Mouse (Mus musculus) midbrain, embryonic 14.5 days (tissue): ENCODE data around the gene Tmem151b. TPM values are rescaled to one million over a fixed set of nuclear protein-coding genes. Genes with fewer than 3 reads are reported as not detected.

ENCODE experiments used
- ATAC-seq: fragments of 200-750 bp; cut with Nextera tagmentation; 2 replicates; pipeline ENCODE4 v1.8.0; 2017; ENCODE audit warnings: moderate number of reproducible peaks, moderate library complexity; ENCODE audit not compliant: low FRiP score, low TSS enrichment
- DNase-seq: peaks from one replicate; pipeline ENCODE4 v3.0.0-alpha.2; 2015
- H3K27ac ChIP-seq: fragments of 300-500 bp; sonication (generic); replicated peaks from 2 replicates; pipeline ENCODE4 v1.5.1; 2014; ENCODE audit warnings: mild to moderate bottlenecking, low read depth, low read length, moderate library complexity
- H3K27me3 ChIP-seq: fragments of 300-500 bp; sonication (generic); 2 replicates; pipeline ENCODE4 v1.6.1; 2014; ENCODE audit warnings: low read length, control low read depth, mixed read lengths; ENCODE audit not compliant: control insufficient read depth, insufficient read depth
- H3K36me3 ChIP-seq: fragments of 300-500 bp; sonication (generic); 2 replicates; pipeline ENCODE4 v1.6.1; 2014; ENCODE audit warnings: low read length, control low read depth; ENCODE audit not compliant: control insufficient read depth, insufficient read depth
- H3K4me1 ChIP-seq: fragments of 300-500 bp; sonication (generic); 2 replicates; pipeline ENCODE4 v1.6.1; 2014; ENCODE audit warnings: mild to moderate bottlenecking, antibody characterized with exemption, low read length, control low read depth; ENCODE audit not compliant: control insufficient read depth, insufficient read depth
- H3K4me2 ChIP-seq: fragments of 300-500 bp; sonication (generic); 2 replicates; pipeline ENCODE4 v1.6.1; 2014; ENCODE audit warnings: mild to moderate bottlenecking, low read length, moderate library complexity
- H3K4me3 ChIP-seq: fragments of 300-500 bp; sonication (generic); replicated peaks from 2 replicates; pipeline ENCODE4 v1.5.1; 2014; ENCODE audit warnings: low read depth, low read length
- H3K9ac ChIP-seq: fragments of 300-500 bp; sonication (generic); replicated peaks from 2 replicates; pipeline ENCODE4 v1.6.1; 2014; ENCODE audit warnings: mild to moderate bottlenecking, low read length, moderate library complexity
- H3K9me3 ChIP-seq: fragments of 300-500 bp; sonication (generic); 2 replicates; pipeline ENCODE4 v1.6.1; 2016; ENCODE audit warnings: low read length, control low read depth, mixed read lengths; ENCODE audit not compliant: control insufficient read depth
- WGBS: fragments of 180-500 bp; shearing (Covaris S2); extraction: QIAGEN DNeasy Blood & Tissue Kit; methylation state at CpG from one replicate; pipeline ENCODE4 v1.1.7; 2014; 5-methylcytosine and 5-hydroxymethylcytosine counted together
- polyA plus RNA-seq: library from polyadenylated mRNA; unstranded; fragments of >200 nt; fragmentation: Nextera tagmentation; extraction: Ambion mirVana; gene quantifications from 2 replicates; pipeline ENCODE4 v1.2.1, GENCODE M21; 2014

The Tmem151b gene
- polyA plus RNA-seq, 1 experiment from 2014 or later = 20.4 TPM

DNA sequence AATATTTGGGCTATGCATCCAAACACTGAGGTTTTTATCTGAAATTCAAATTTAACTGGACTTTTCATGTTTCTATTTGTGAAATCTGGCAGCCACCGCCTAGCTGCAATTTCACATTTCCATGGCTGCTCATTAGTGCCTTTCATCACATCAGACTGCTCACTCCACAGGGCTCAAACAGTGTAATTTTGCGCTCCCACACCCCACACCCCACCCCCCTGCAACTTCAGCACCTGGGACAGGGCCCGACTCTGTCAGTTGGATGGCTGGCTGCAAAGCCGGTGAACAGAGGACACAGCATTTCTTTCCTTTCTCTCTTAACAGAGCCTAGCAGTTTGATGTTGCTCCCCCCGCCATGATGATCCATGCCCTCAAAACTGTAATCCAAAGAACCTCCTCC lies 13.2 kb downstream of the Tmem151b start:
- Histone ChIP-seq H3K9me3 (no peaks in the 10 kb centered on the region), H3K9ac (no peak overlapping the region), H3K4me1 (no peaks in the 10 kb centered on the region), H3K27ac (no peak overlapping the region), H3K4me3 (no peak overlapping the region), H3K4me2 (no peak overlapping the region), H3K36me3 (no peaks in the 10 kb centered on the region), H3K27me3 (peaks cover 13% of the 10 kb centered on the region)
- 17% methylated on average over 5 of the region's 5 CpGs for WGBS
- ATAC-seq = no peak
- DNase-seq = no peak

DNA sequence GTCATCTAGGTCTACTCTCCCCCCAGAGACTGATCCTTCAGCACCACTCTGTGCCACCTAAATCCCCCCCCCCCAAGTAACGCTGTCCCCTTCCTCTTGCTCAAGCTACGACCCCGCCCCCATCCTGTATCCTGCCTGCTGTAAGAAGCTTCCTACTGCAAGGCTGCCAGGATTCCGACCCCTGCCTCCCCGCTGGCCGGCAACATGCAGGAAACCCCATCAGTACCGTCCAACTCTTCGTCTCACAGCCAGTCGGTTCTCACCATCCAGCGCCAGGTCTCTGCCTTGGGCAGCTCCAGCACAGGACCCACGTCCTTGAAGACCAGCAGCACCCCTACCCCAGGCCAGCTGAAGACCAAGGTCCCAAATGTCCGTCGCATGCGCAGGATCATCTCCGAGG lies 16.6 kb downstream of the Tmem151b start:
- 56% methylated on average over 15 of the region's 15 CpGs for WGBS
- H3K27ac ChIP-seq = no peak overlapping the region
- peaks cover 19% of the 10 kb centered on the region for H3K27me3 ChIP-seq
- no peaks in the 10 kb centered on the region for H3K36me3 ChIP-seq
- DNase-seq = no peak
- H3K9ac ChIP-seq = no peak overlapping the region
- H3K9me3 ChIP-seq = no peaks in the 10 kb centered on the region
- no peak overlapping the region for H3K4me2 ChIP-seq
- no peak for ATAC-seq
- H3K4me1 ChIP-seq = no peaks in the 10 kb centered on the region
- H3K4me3 ChIP-seq = no peak overlapping the region

DNA sequence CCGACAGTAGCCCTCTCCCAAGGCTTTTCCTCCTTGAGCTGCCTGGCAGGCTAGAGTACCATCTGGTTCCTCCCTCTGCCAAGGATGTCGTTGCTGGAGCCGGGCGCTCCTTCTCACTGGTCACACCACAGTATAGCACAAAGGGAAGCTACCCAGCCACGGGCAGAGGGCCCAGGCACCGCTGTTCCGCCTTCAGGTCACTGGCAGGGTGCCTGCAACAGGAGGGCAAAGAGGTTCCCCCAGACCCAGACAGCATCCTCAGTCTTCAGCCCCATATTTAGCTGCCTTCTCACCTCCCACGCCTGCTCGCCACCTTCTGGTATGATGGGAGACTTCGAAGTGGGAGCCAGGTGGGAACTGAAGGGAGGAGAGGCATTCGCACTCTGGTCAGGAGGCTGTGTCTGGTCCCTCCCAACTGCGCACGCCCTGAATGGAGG lies 19.1 kb downstream of the Tmem151b start:
- no peak for DNase-seq
- Histone ChIP-seq H3K4me1 (no peaks in the 10 kb centered on the region), H3K27ac (no peak overlapping the region)

DNA sequence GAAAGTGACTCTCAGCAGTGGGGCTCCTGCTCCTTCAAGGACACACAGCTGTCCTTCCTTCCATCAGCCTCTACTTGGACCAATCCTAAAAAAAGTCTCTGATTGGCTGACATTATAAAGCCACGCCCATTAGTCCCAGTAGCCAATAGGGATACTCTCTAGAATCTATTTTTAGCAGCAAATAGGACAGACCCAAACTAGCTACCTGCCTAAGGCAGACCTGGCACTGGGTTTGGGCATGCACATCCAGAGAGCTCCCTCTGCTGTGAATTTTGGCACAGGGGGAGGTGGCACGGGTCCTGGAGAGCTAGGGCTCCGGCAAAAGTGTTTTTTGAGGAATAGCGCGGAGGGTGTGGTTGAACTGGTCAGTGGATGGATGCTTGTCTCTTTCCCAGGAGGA lies 22.9 kb downstream of the Tmem151b start:
- Histone ChIP-seq H3K9ac (no peak overlapping the region), H3K27me3 (peaks cover 12% of the 10 kb centered on the region; the same call in 1 of the 2 replicates), H3K4me3 (no peak overlapping the region), H3K4me2 (no peak overlapping the region), H3K27ac (no peak overlapping the region), H3K9me3 (no peaks in the 10 kb centered on the region), H3K4me1 (peaks cover 12% of the 10 kb centered on the region; the same call in 1 of the 2 replicates), H3K36me3 (no peaks in the 10 kb centered on the region)
- ATAC-seq = no peak
- 27% methylated on average over 5 of the region's 5 CpGs for WGBS
- DNase-seq = no peak

More for the DNA sequence above, 19.1 kb downstream of the Tmem151b start:
- 48% methylated on average over 13 of the region's 13 CpGs for WGBS
- Histone ChIP-seq H3K4me3 (no peak overlapping the region), H3K27me3 (peaks cover 13% of the 10 kb centered on the region), H3K4me2 (no peak overlapping the region), H3K36me3 (no peaks in the 10 kb centered on the region), H3K9me3 (no peaks in the 10 kb centered on the region), H3K9ac (no peak overlapping the region)
- ATAC-seq = no peak

DNA sequence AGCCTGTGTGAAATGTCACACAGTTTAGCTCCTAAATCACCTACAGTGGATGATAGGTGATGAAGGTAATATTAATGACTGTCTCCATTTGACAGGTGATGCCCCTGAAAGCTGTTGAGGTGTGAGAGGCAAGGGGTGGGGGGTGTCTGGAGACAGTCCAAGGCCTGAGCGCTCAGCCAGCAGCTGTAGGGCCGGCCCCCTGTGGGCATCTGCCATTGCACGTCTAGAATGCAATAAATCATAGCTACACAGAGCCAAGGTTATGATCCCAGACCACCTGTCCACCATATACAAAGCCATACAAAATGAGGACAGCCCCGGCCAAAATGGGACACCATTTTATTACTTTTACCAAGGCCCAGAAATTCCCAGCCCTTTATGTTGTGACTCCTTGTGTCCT lies 24.5 kb downstream of the Tmem151b start:
- no peak overlapping the region for H3K4me2 ChIP-seq
- ATAC-seq (no peak), DNase-seq (no peak)
- no peak overlapping the region for H3K9ac ChIP-seq
- H3K36me3 ChIP-seq = peaks cover 6% of the 10 kb centered on the region; the same call in 1 of the 2 replicates
- WGBS = 81% methylated on average over 4 of the region's 4 CpGs
- no peak overlapping the region for H3K27ac ChIP-seq
- H3K4me3 ChIP-seq = no peak overlapping the region
- H3K4me1 ChIP-seq = peaks cover 12% of the 10 kb centered on the region; the same call in 1 of the 2 replicates
- H3K27me3 ChIP-seq = peaks cover 5% of the 10 kb centered on the region; the same call in 1 of the 2 replicates
- H3K9me3 ChIP-seq = no peaks in the 10 kb centered on the region

DNA sequence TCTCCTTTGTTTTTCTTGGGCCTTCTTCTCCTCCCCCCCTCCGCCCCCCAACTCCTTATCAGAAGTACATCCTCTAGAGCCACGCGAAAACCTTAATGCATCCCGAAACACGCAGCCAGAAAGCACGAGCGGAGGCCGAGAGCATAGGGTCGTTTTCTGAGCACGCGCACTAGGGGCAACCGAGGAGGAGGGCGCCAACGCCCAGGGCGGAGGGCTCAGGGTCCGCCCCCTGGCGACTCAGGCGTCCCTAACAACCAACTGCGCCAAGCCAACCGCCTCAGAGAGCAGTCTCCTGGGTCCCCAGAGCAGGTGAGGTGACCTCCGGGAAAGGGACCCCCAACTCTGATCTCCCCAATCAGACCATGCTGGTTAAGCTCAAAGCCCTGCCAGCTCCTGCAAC lies 26.2 kb downstream of the Tmem151b start, which contains the start of gene Tcte1:
Tcte1 (plus strand) TSS at position 172 of the 400 bp plus-strand sequence.
- Histone ChIP-seq H3K27ac (no peak within 1 kb of the TSS), H3K36me3 (peaks cover 17% of the 10 kb centered on the region), H3K4me2 (peak within 1 kb of the TSS; percentile 82), H3K27me3 (peaks cover 5% of the 10 kb centered on the region; the same call in 1 of the 2 replicates), H3K4me1 (peaks cover 12% of the 10 kb centered on the region; the same call in 1 of the 2 replicates), H3K9ac (peak within 1 kb of the TSS; percentile 55), H3K4me3 (peak within 1 kb of the TSS; percentile 36), H3K9me3 (no peaks in the 10 kb centered on the region)
- DNase-seq (peak; percentile 87), ATAC-seq (peak; percentile 75)
- WGBS = under 1% methylated on average over 21 of the region's 21 CpGs

DNA sequence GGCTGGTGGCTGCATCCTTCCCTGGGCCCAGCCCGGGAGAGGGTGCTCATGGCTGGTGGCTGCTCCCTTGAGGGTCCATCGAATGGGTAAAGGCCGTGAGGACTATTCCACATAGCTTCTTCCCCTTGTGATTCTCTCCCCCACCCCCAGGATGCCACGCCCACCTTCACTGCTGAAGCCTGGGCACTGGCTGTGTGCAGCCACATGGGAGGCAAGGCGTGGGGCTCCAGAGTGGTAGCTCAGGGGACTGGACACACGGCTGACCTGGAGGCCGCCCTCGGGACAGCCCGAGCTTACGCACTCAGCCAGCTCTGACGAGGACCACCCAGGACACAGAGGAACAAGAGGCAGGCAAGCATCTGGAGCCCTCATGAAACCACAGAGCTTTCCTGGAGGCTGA lies 29.3 kb downstream of the Tmem151b start:
- Histone ChIP-seq H3K36me3 (peaks cover 17% of the 10 kb centered on the region), H3K9ac (no peak overlapping the region), H3K4me2 (no peak overlapping the region), H3K4me1 (peaks cover 12% of the 10 kb centered on the region; the same call in 1 of the 2 replicates), H3K27ac (no peak overlapping the region), H3K27me3 (peaks cover 5% of the 10 kb centered on the region; the same call in 1 of the 2 replicates), H3K4me3 (no peak overlapping the region), H3K9me3 (no peaks in the 10 kb centered on the region)
- 82% methylated on average over 11 of the region's 11 CpGs for WGBS
- no peak for DNase-seq
- ATAC-seq = no peak

DNA sequence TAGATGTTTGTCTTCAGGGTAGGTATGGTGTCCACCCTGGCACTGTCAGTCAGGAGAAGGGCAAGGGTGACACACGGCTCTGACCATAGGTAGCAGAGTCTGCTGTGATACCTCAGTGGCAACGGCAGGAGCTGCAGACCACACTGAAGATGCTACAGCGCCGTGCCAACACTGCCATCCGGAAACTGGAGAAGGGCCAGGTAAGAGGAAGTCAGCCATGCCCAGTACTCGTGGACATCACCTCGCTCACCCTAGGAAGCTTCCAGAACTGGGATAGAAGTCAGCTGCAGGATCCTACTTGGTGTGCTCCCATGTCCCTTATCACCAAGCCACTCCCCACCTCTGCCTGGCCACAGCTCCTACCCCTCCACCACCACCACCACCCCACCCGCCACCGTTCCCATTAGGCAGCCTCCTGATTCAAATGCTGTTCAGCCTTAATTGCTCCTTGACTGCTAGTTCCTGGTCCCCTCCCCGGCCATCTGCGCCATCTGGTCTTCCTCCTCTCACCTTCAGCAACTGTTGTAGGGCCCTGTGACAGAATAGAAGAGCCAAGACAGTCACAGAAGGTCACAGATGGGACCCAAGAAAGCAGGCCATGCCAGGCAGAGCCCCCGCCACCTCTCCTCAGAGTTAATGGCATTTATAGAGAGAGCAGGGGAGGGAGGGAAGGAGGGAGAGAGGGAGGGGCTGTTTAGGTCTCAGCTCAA lies 30.6 kb downstream of the Tmem151b start:
- Histone ChIP-seq H3K27me3 (0 out of 2 replicates have a peak, but pooled peaks cover under 1% of the 10 kb centered on the region), H3K4me2 (no peak overlapping the region), H3K36me3 (peaks cover 17% of the 10 kb centered on the region), H3K27ac (no peak overlapping the region), H3K9me3 (no peaks in the 10 kb centered on the region), H3K4me3 (no peak overlapping the region), H3K4me1 (peaks cover 12% of the 10 kb centered on the region; the same call in 1 of the 2 replicates), H3K9ac (no peak overlapping the region)
- DNase-seq = no peak
- WGBS = 87% methylated on average over 12 of the region's 12 CpGs
- ATAC-seq = no peak
